8 mouse cellular contexts compared by ENCODE assay signal in genomic region chr17:24695326-24696010, GRCm38 (mm10). TPM values are rescaled to one million over a fixed set of nuclear protein-coding genes. Genes with fewer than 3 reads are reported as not detected.
DNase-seq lines count a peak whose midpoint lies in the region; ATAC-seq and TF ChIP-seq lines count a peak whose summit lies in the region.

No protein-coding gene starts in this region.

- peak overlapping the region; percentile 66 for H3K4me2 ChIP-seq in embryonic facial prominence, embryonic 12.5 days (replicated peaks)
- peak overlapping the region; percentile 77 for H3K4me2 ChIP-seq in midbrain, embryonic 16.5 days (ENCODE audit: low read length)

- no peak for TF ChIP-seq POLR2A in lung, adult 2 months (IDR thresholded peaks at IDR 0.05; ENCODE audit: borderline replicate concordance, extremely low read depth, low read depth, low read length)

- no peaks in the 10 kb centered on the region for H3K9me3 ChIP-seq in embryonic facial prominence, embryonic 12.5 days
- H3K9me3 ChIP-seq in midbrain, embryonic 16.5 days (replicated peaks; ENCODE audit: control insufficient read depth, low read length, poor library complexity, severe bottlenecking), result no peaks in the 10 kb centered on the region

- TF ChIP-seq CTCF in lung, adult 2 months (IDR thresholded peaks at IDR 0.05; ENCODE audit: insufficient read depth, low read length), result no peak

- H3K27ac ChIP-seq in embryonic facial prominence, embryonic 12.5 days, result peak overlapping the region; percentile 91
- H3K27ac ChIP-seq in midbrain, embryonic 16.5 days (ENCODE audit: low read length), result peak overlapping the region; percentile 88

- 11% methylated on average over 51 of the region's 51 CpGs for WGBS in lung, adult 2 months
- WGBS in embryonic facial prominence, embryonic 12.5 days, result 5% methylated on average over 51 of the region's 51 CpGs
- WGBS in midbrain, embryonic 16.5 days, result 7% methylated on average over 47 of the region's 51 CpGs

- H3K36me3 ChIP-seq in embryonic facial prominence, embryonic 12.5 days, result peaks cover 27% of the 10 kb centered on the region
- 0 out of 2 replicates have a peak, but pooled peaks cover 8% of the 10 kb centered on the region for H3K36me3 ChIP-seq in midbrain, embryonic 16.5 days (ENCODE audit: control insufficient read depth, insufficient read depth, low read length)

- peak overlapping the region; percentile 81 for H3K9ac ChIP-seq in embryonic facial prominence, embryonic 12.5 days
- peak overlapping the region; percentile 79 for H3K9ac ChIP-seq in midbrain, embryonic 16.5 days (ENCODE audit: low read depth, low read length)

- DNase-seq in lung, adult 2 months, result no peak
- DNase-seq in lung, adult 18-20 months, result no peak
- peak; percentile 63 for DNase-seq in kidney, adult 9 months
- no peak for DNase-seq in layer of hippocampus, adult 11-12 months (ENCODE audit: low spot score)
- no peak for DNase-seq in left cerebral cortex, adult 18-20 months (ENCODE audit: low spot score in 2 of 2)
- no peak for DNase-seq in testis, postnatal 14 days (ENCODE audit: low spot score)

- peaks cover 2% of the 10 kb centered on the region for H3K4me1 ChIP-seq in lung, adult 2 months (ENCODE audit: control insufficient read depth, insufficient read depth, low read length)
- H3K4me1 ChIP-seq in embryonic facial prominence, embryonic 12.5 days, result peaks cover 21% of the 10 kb centered on the region
- H3K4me1 ChIP-seq in midbrain, embryonic 16.5 days (ENCODE audit: control insufficient read depth, insufficient read depth, low read length), result peaks cover 26% of the 10 kb centered on the region

- peak; percentile 8; the same call in 1 of the 2 replicates for ATAC-seq in embryonic facial prominence, embryonic 12.5 days (ENCODE audit: insufficient number of reproducible peaks, insufficient read depth, low FRiP score, low TSS enrichment)
- no peak; the same call in 1 of the 2 replicates for ATAC-seq in midbrain, embryonic 16.5 days

- H3K27me3 ChIP-seq in embryonic facial prominence, embryonic 12.5 days, result peaks cover 8% of the 10 kb centered on the region
- no peaks in the 10 kb centered on the region for H3K27me3 ChIP-seq in midbrain, embryonic 16.5 days (ENCODE audit: control insufficient read depth, insufficient read depth, low read depth, low read length)

- H3K4me3 ChIP-seq in lung, adult 2 months (replicated peaks; ENCODE audit: extremely low read depth, low read depth, low read length), result peak overlapping the region; percentile 64
- peak overlapping the region; percentile 87 for H3K4me3 ChIP-seq in embryonic facial prominence, embryonic 12.5 days
- H3K4me3 ChIP-seq in midbrain, embryonic 16.5 days (ENCODE audit: low read depth, low read length), result peak overlapping the region; percentile 53

RNA-seq across cellular contexts. Expression of gene Gfer, which starts 0.5 kb away (rescaled TPM):
- 13.7 and 20.3 TPM in 2 replicates for polyA plus RNA-seq in lung, adult 2 months (2012; rRNA removed)
- polyA plus RNA-seq in embryonic facial prominence, embryonic 12.5 days (2016; fragmentation: Nextera tagmentation; extraction: Ambion mirVana), result 47.9 and 48.0 TPM in 2 replicates
- 33.7 and 40.8 TPM in 2 replicates for polyA plus RNA-seq in midbrain, embryonic 16.5 days (2015; fragmentation: Nextera tagmentation; extraction: Ambion mirVana)
- total RNA-seq in left cerebral cortex, adult 18-20 months (2021), result 10 to 100 TPM; 20.6 to 23.9 TPM

RNA-seq across cellular contexts. Expression of gene Noxo1, which starts 0.6 kb away (rescaled TPM):
- polyA plus RNA-seq in lung, adult 2 months (2012; rRNA removed), result 13.2 and 14.2 TPM in 2 replicates
- 3.0 and 5.5 TPM in 2 replicates for polyA plus RNA-seq in embryonic facial prominence, embryonic 12.5 days (2016; fragmentation: Nextera tagmentation; extraction: Ambion mirVana)
- 1.9 and 2.2 TPM in 2 replicates for polyA plus RNA-seq in midbrain, embryonic 16.5 days (2015; fragmentation: Nextera tagmentation; extraction: Ambion mirVana)
- total RNA-seq in left cerebral cortex, adult 18-20 months (2021), result 1 to 10 TPM; 1.9 to 2.1 TPM

RNA-seq across cellular contexts. Expression of gene Syngr3, which starts 5.7 kb away (rescaled TPM):
- polyA plus RNA-seq in lung, adult 2 months (2012; rRNA removed), result 0.46 and 0.62 TPM in 2 replicates
- polyA plus RNA-seq in embryonic facial prominence, embryonic 12.5 days (2016; fragmentation: Nextera tagmentation; extraction: Ambion mirVana), result 8.4 and 10.5 TPM in 2 replicates
- polyA plus RNA-seq in midbrain, embryonic 16.5 days (2015; fragmentation: Nextera tagmentation; extraction: Ambion mirVana), result 266 and 303 TPM in 2 replicates
- total RNA-seq in left cerebral cortex, adult 18-20 months (2021), result 100 to 1,000 TPM; 191 to 195 TPM

RNA-seq across cellular contexts. Expression of gene Tbl3, which starts 12.0 kb away (rescaled TPM):
- polyA plus RNA-seq in lung, adult 2 months (2012; rRNA removed), result 45.4 and 60.7 TPM in 2 replicates
- 93.9 and 94.2 TPM in 2 replicates for polyA plus RNA-seq in embryonic facial prominence, embryonic 12.5 days (2016; fragmentation: Nextera tagmentation; extraction: Ambion mirVana)
- polyA plus RNA-seq in midbrain, embryonic 16.5 days (2015; fragmentation: Nextera tagmentation; extraction: Ambion mirVana), result 61.8 and 69.2 TPM in 2 replicates
- 10 to 100 TPM; 28.5 to 30.5 TPM for total RNA-seq in left cerebral cortex, adult 18-20 months (2021)

RNA-seq across cellular contexts. Expression of gene Rnf151, which starts 22.4 kb away (rescaled TPM):
- 0.29 and 0.57 TPM in 2 replicates for polyA plus RNA-seq in lung, adult 2 months (2012; rRNA removed)
- 0.22 TPM in 1 of 2 replicates, not detected in the other for polyA plus RNA-seq in embryonic facial prominence, embryonic 12.5 days (2016; fragmentation: Nextera tagmentation; extraction: Ambion mirVana)
- 0.28 TPM in 1 of 2 replicates, not detected in the other for polyA plus RNA-seq in midbrain, embryonic 16.5 days (2015; fragmentation: Nextera tagmentation; extraction: Ambion mirVana)
- under 1 TPM in 1 of 2 experiments, not detected in 1; 0.56 TPM for total RNA-seq in left cerebral cortex, adult 18-20 months (2021)

Comparison
In these comparisons a context has a peak if more than half of its experiments do, and no peak if none do; other contexts are left out.
1. RNA of gene Syngr3, which starts 5.7 kb away (polyA plus RNA-seq): 266 to 303 TPM in midbrain, embryonic 16.5 days; 8.4 to 10.5 TPM in embryonic facial prominence, embryonic 12.5 days and 0.46 to 0.62 TPM in lung, adult 2 months; every median in the first group is over 10 times any median in the second.
2. Peak in every context shown above with its lines, with median percentiles within 50 percentile points of each other: H3K4me3 ChIP-seq.